Mouse (Mus musculus) brain, adult 2 months (tissue): ENCODE measurements around the gene Ak2.
A peak's percentile ranks its signal among the peaks of the same experiment; 100 is the strongest.

ENCODE experiments used
- DNase-seq: peaks from one replicate; pipeline ENCODE4 v3.0.0; 2011; ENCODE audit warnings: low read depth, low spot score

The Ak2 gene

DNA sequence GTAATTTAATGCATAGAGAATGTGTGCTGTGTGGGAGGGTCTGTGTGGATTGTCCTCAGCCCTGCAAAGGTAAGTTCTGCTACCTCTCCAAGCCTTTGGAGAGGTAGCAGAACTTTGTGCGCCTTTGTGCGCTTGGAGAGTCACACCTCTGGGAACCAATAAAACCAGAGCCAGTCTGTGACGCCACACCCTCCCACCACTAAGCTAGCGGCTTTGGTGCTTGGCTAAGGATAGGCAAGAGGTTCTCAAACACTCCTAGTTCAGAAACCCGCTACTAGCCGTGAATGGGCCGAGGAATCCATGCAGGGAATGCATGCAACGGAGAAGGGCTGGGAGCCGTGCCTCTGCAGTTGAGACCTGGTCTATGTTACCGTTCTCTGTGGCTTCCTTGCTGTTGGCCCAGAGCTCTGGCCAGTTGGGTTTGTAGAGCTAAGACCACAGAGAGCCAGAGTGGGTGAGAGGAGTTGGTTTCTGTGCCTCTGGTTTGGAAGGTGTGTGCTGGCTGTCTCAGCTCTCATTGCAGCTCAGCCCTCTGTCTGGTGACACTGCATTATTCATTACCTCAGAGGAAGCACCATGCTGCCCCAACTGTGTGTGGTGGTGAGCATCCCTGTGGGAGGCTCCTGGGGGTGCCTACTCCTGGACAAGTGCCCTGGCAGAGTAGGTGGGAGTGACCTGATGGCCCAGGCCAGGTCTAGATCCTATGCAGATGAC lies 21.6 kb downstream of the Ak2 start:
- DNase-seq, result peak; percentile 30

DNA sequence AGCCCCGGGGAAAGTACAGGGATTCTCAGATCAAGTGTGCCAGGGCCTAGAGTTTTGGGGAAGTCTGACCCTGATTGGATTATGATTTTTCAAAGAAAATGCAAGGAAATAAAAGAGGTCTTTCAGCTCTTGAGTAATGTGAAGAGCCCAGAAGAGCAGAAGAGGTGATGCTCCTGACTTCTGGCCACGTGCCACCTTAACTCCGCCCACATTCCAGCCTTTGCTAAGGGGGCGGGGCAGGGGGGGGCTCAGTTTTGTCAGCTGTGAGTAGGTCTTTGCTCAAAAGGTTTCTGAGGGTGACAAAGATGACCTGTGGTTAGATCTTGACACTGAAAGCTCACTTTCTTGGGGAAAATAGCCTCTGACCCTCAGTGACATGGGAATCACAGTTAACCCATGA lies 24.6 kb downstream of the Ak2 start:
- no peak for DNase-seq

DNA sequence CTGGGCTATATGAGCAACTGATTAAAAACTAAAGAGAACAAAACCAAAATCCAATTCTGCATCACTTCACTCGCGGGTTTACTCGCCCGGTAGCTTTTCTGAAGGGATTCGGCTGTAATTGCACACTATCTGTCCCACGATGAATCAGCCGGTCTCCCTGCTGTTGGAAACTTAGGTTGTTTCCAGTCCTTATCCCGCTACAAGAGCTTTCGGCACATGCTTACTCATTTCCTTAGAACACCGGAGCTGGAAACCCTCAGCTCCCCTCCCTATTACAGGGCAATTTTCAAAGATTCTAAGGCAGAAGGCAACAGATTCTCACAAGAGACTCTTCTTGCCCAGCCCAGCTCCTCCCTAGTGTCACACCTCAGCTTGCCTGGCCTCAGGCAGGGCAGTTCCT lies 25.4 kb downstream of the Ak2 start:
- peak; percentile 14 for DNase-seq

DNA sequence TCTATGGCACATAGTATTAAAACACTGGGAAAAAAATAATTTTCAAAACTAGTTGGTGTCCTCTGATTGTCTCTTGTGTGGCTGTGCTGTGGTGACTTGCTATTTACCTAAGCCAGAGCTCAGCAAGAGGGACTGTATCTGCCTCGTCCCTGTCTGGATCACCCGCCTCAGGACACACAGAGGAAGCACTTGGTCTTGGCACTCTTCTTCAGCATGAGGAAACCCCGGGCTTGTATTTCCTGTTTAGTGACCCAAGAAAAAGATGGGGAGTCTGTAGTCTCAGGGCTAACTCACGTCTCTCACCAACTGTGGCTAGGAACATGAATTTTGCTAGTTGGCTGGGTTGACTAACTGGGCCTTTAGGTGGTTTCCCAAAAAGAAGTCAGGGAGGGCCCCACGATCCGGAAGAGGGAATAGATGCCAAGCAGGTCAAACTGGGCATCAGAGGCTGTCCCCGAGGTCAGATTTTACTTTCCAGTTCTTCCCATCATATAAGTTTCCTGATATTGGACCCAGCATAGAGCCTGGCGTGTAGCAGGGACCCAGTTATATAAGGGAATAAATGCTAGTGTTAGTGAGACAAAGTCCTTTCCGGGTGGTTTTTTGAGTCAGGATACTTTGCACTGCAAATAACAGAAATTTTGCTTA lies 27.2 kb downstream of the Ak2 start:
- no peak for DNase-seq

DNA sequence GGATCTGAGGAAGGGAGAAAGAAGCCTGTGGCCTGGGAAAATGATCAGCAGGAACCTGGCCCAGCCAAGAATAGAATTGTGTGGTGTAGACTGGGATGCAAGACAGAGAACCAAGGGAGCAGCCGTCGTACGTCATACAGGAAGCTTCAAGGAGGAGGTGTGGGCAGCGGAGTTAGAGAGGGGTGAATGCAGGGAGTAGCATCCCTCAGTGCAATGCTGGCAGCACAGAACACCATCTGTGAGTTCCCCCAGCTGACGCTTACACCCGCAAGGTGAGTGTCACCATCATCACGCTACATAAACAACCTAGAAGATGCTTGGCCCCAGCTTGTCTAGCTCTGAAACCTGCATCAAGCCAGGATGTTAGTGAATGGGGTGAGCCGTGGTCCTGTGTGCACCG lies 28.0 kb downstream of the Ak2 start:
- DNase-seq, result peak; percentile 83

DNA sequence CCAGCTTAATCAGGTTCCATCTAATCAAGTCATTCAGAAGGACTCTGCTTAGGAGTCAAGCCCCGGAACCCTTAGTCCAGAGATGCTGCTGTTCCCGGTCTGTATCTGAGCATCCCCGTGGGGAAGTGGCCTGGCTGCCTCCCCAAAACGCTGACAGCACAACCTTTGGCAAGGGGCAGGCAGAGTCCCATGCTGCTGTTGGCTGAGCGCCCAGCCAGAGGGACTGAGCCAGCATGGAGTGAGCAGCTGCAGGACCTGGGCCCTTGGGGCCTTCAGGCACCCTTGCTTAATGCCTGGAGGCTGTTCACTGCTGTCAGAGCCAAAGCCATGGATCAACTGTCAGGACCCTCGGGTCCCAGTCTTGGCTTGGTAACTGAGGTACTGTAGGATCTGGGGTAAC lies 28.7 kb downstream of the Ak2 start:
- DNase-seq, result peak; percentile 94

DNA sequence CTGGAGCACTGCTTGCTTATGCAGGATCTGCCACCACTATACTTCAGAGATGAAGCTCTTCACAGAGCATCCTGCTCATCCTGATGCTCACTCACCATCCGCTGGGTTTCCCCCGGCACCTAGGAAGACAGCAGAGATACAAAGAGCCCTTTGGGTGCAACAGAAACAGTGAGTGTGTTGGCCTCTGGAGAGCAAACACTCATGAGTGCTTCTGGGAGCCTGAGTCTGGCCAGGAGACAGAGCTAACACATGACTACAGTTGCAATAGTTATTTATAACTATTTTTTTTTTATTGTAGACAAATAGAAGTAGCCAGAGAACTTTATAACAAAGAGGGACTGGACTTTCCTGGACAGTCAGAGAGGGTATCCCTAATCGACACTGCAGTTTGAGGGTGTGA lies 29.7 kb downstream of the Ak2 start:
- peak; percentile 31 for DNase-seq

DNA sequence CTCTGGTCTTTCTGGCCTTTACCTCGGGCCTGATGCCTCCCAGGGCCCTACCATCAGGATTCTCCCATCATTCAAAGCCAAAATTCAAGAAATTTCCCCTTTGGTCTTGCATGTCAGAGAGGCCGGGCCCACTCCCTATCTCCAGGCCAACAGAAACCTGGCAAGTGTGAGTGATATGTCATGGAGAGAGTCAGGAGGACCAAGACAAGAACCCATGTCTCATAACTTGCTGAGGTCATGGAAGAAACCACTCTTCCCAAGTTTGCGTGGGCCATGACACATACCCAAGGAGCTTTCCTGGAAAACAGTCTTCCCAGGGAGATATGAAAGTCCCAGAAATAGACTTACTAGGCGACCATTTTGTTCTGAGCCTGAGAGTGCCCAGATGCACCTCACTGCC lies 30.1 kb downstream of the Ak2 start:
- DNase-seq, result no peak

DNA sequence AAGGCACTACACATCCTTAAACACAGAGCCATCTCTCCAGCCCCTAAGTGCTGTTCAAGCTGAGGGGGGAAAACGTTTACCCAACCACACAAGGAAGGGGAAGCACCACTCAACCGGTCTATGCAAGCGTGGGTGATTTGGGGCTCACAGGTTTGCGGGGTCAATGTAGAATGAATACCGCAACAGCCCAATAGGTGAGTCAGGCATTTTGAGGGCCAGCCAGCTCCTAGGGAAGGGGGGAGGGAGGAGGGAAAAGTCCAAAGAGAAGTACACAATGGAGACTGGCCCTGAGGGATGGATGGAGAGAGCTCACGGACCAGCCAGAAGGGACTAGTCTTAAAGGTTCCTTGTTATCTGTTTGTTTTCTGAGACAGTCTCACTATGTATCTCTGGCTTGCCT lies 32.1 kb downstream of the Ak2 start:
- DNase-seq, result no peak

DNA sequence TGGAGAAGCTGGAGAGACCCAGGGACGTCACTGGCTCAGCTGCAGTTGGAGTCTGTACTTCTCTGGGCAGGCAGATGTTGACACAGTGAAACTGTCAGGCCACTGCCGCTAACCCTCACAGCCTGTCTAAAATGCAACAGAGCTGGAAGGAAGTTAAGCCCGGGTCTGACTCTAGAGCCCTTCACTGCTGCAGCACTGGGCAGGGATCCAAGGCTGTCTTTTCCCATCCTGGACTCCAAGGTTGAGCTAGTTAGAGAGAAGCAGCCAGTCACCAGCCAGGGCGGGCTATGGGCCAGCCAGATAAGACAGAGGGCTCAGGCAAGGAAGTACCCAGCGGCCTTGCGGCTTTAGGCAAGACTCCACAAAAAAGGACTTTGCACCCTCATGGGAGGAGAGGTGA lies 33.0 kb downstream of the Ak2 start:
- peak; percentile 67 for DNase-seq

DNA sequence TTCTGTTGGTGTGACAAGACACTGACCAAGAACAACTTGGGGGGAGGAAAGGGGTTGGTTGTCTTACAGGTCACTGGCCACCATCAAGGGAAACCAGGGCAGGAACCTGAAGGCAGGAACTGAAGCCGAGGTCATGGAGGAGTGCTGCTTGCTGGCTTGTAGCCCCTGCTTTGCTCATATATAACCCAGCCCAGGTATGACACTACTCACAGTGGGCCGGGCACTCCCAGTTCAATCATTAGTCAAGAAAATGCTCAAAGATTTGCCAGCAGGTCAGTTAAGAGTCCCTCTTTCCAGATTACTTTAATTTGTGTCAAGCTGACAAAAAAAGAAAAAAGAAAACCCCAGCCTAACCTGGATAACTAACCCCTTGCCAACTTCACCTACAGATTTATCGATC lies 33.9 kb downstream of the Ak2 start:
- no peak for DNase-seq

DNA sequence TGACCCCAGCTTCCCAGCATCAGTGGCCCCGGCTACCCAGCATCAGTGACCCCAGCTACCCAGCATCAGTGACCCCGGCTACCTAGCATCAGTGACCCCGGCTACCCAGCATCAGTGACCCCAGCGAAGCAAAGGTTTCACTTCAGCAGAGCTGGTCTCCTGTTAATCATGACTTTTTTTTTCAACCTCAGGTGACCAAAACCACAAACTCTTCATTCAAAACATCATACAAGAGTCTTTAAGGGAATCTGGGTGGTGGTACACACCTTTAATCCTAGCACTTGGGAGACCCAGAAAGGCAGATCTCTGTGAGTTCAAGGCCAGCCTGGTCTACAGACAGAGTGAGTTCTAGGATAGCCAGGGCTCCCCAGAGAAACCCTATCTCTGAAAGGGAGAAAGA lies 39.0 kb downstream of the Ak2 start:
- DNase-seq, result no peak

DNA sequence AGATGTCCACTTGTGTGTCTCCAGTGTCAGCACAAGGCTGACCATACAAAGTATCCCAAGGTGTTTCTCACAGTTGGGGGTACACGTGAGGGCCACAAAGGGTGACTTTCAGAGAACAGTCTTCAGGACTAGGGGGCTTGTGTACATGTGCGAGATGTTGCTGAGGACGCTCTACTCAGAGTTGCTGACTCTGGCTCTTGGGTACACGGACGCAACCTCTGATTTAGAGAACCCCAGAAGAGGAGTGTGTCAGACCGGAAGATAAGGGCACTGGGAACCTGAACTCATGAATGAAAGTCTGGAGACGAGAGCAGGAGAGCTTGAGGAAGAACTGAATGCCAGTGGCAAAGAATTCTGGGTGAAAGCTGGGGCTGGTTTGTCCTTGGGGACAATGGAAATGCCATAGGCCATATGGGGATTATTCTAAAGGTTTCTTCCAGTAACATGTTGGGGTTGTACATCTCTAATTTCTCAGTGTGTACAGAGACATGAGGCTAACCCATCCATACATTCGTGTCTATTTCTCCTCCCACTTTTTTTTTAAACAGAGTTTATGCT lies 39.7 kb downstream of the Ak2 start:
- DNase-seq, result no peak

DNA sequence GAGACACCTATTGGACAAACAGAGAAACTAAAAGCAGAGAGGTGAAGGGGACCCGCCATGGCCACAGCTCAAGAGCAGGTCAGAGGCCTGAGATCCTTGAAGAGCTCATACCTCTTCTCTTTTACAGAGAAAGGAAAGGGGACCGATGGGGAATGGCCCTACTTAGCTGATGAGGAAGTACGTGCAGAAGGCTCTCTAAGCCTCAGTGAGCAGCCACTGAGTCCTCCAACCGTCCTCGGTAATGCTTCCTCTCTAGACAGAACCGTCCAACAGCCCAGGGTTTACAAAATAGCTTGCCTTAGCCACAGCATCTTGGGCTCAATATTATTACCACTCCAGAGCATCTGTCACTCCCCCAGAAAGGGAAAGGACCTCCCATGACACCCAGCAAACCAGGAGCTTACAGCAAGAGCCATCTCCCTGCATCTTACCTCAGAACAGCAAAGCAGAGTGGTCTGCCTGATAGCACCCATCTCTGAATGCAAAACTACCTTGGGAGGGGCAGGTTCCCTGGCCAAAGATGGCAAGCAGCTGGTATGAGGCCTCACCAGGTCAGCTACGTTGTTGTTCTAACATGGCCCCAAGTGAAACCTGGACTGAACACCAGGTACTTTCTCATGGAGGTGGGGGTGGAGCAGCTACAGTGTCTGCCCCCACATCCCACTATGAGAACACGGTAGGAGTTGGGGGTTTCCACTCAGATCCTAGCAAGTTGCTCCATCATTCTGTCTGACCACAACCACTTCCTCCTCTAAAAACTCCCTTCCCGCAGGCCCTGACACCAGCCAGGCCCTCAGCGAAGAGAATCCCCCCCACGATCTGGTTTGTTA lies 40.6 kb downstream of the Ak2 start:
- no peak for DNase-seq

DNA sequence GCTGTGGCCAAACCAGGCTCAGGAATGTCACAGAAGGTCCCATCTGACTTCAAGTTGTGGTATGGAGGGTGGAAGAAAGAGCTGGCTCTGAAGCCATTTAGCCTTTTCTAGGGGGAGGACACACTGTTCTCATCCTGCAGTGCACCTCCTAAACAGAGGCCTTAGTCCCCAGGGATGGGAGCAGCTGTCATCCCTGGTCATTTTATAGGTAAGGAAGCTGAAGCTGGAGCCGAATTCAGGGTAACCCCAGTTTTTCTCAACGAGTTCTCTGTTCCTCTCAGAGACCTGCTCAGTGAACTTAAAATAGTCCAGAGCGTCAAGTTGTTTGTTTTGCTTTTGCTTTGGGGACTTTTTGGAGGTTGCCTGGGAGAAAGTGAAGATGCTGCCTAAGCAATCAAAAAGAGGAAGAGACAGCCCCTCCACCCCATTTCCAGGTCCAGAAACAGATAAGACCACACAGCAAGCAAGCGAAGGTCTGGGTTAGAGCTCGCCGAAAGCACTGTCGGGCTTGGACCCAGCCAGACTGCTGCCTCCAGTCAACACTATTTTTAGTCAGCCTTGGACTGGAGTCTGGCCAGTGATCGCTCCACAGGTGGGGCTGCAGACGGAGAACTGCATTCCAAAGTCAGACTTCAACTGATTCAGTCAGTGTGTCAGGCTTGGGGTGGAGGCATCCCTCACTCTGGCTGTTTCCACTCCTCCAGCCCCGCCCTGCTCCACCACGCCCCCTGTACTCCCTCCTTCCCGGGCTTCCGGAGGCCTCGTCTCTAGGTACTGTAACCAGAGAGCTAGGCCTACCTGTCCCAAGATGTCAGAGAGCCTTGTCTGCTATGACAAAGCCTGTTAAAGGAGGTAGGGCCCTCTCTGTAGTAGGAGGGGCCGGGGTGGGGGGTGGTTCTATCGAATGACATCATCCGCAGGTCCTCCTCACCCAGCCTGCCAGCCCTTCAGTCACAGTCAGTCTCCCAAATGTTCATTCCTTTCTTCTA lies 41.5 kb downstream of the Ak2 start:
- DNase-seq, result peak; percentile 82

DNA sequence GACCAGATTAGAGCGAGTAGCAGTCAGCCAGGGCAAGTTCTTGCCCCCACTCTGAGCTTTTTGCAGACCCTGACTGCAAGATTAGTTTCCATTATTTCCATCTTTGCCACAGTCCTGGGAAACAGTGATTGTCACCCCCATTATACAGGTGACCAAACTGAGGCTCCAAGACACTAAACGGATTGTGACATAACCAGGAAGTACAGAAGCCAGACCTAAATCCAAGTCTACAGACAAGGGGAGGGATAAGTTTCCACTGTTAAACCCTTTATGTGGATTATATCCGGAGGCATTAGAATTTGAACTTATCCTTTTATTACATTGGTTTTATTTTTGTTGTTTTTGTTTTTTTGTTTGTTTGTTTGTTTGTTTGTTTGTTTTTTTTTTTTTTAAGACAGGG lies 42.5 kb downstream of the Ak2 start:
- no peak for DNase-seq

DNA sequence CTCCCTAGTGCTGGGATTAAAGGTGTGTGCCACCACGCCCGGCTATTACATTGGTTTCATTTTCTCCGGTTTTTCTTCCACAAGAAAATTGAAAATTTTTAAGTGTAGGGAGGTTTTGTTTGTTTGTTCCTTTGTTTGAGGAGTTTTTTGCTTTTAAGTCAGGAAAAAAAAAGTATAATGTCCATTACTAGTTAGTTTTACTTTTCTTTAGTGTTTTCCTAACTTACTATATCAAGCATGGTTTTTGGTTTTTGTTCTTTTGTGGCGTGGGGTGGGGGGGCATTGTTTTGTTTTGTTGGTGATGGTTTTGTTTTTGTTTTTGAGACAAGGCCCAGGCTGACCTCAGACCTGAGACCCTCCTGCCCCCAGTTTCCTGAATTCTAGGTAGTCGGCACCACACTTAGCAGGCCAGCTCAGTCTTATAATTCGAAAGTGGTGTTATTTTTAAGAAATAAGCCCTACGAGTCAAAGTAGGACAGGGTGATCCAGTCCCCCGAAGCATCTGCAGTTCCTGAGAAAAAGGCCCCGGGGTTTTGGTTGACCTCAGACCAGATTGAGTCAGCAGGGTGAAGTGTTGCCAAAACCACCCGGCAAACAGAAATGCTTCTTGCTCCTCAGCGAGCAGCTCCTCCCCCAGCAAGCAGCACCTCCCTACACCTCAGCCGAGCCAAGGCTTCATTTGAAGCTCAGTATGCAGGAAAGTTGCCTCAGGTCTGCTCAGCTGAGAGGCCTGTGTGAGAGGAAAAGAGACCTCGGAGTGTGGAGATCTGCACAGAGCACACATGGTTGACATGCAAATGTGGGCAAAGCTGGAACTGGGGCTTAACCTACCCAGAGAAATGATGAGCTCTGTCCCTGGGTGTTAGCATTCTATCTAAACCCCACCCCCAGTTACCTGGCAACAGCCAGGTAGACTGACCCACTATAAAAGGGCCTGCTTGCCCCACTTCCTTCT lies 43.2 kb downstream of the Ak2 start:
- peak; percentile 87 for DNase-seq

DNA sequence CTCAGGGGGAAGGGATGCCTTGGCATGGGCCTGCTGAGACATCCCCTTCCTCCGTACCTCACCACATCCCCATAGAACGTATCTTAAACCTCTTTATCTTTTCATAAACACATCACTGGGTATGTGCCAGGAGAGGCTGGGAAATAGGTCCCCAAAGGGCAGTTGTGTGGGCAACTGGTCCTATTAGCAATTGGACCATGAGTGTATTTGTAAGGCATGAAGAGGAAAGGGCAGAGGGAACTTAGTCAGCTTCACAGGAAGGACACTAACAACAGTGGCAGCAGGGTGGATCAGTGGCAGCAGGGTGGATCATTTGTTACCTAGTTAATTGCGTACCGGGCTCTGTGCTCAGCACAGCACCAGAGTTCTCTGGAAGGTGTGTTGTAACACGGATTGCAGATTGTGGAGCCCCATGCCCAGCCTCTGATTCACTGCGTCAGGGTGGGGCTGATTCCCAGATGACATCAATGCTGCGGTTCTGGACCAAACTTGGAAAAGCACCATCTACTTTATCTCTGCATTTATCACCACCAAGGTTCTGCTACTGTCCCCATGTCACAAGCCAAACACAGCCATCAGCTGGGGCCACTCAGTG lies 44.2 kb downstream of the Ak2 start:
- DNase-seq, result no peak

DNA sequence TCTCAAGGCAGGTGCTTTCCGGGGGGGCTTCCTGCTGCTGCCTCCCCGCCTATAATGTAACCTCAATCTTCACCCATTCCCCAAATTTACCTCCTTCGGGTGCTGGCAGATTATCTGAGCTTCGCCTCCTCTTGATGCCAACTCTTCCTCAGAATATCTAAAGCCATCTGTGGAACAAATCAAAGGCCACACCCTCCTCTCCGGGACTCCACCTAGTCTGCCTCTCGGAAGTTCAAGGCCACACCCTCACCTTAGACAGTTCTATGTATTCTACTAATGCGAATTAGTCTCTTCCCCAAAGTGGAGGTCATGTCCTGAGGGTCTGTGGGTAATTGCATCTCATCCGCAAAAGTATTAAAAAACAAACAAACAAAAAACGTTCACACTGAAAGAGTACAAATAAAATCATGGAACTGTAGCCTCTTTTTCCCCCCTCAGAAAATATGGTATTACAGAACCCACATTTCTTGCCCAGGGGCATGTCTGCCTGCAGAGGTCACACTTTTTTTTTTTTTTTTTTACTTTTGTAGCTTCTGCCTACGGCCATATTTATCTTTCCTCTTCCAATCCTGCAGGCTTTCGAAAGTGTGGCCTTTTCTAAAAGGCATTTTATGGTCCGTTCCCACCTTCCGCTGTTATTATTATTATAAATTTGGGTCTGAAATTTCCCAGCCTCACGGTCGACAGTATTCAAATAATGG lies 56.1 kb downstream of the Ak2 start:
- DNase-seq, result peak; percentile 49
